Mouse (Mus musculus) urinary bladder, postnatal 0 days (tissue): Measurements from ENCODE around the gene Serpina10. TPM values are rescaled to one million over a fixed set of nuclear protein-coding genes. Genes with fewer than 3 reads are reported as not detected.

ENCODE experiments used
- polyA plus RNA-seq: library from polyadenylated mRNA; unstranded; fragments of >200 nt; fragmentation: Nextera tagmentation; extraction: Ambion mirVana; gene quantifications from 2 replicates; pipeline ENCODE4 v1.2.1, GENCODE M21; 2015

Serpina10 gene
- polyA plus RNA-seq, result 0.12 TPM in 1 of 2 replicates, not detected in the other

DNA sequence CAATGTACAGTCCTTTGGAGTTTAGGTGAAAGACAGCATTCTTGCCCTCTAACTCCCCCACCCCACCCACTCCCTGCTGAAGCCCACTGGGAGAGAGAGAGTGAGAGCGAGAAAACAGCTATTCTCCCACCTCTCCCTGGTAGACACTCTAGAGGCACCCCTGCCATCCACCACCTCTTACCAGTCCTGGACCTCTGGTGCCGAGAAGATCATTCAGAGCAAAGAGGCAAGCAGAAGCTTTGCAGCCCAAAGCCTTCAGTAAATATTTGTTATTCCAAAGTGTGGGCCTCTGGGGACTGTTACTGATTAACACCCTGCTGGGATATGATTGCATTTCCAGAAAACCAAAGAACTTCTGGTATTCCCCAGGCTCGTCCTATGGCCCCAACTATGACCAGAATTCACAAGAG is at the start of gene Serpina10:
Gene Serpina10 (minus strand): TSS at position 242 of the 410 bp plus-strand sequence.

DNA sequence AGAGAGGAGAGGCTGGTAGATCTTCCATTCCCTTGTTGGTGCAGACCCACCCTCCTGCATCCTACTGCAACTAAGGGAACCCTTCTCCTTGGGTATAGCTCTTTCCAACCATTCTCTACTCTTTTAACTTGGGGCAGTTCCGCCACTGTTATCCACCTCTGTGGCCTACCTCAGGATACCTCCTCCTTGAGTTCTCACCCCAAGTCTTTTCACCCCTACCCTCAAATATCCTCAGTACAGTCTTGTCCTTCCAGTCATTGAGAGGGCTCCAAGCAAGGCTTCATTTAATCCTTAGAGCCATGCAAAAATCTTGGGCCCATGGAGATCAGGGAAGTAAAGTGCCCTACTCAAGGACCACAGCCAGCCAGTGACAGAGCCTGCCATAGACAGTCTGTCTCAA is 44.8 kb upstream of the Serpina10 start, which contains the start of gene Serpina16:
Gene Serpina16 (minus strand): TSS at position 101 of the 400 bp plus-strand sequence.

GRCm38 (mm10) chr12:103656848-103657626 is 25.8 kb upstream of the Serpina10 start, which contains the start of gene Serpina6:
Serpina6 (minus strand) TSS chr12:103657212.

Other genes with a start within 250 kb of the Serpina10 start
- gene Otub2, start 242.8 kb downstream of the Serpina10 start, polyA plus RNA-seq, result 6.3 and 6.9 TPM in 2 replicates
- gene 9330161L09Rik, start 223.6 kb downstream of the Serpina10 start, polyA plus RNA-seq, result 0.16 and 0.22 TPM in 2 replicates
- gene Ddx24, start 205.6 kb downstream of the Serpina10 start, polyA plus RNA-seq, result 65.1 and 74.4 TPM in 2 replicates
- 98.4 and 105 TPM in 2 replicates for gene Ifi27, start 197.2 kb downstream of the Serpina10 start, polyA plus RNA-seq
- gene Ifi27l2a, start 187.8 kb downstream of the Serpina10 start, polyA plus RNA-seq, result 245 and 297 TPM in 2 replicates
- gene Ifi27l2b, start 174.2 kb downstream of the Serpina10 start, polyA plus RNA-seq, result 0.35 and 0.53 TPM in 2 replicates
- 0.75 and 0.95 TPM in 2 replicates for gene Ppp4r4, start 99.2 kb downstream of the Serpina10 start, polyA plus RNA-seq
- not detected in 2 replicates for gene Serpina6, start 25.8 kb upstream of the Serpina10 start, polyA plus RNA-seq
- gene Serpina16, start 44.7 kb upstream of the Serpina10 start, polyA plus RNA-seq, result not detected in 2 replicates
- gene Serpina1f, start 64.1 kb upstream of the Serpina10 start, polyA plus RNA-seq, result not detected in 2 replicates
- gene Serpina1d, start 142.1 kb upstream of the Serpina10 start, polyA plus RNA-seq, result 0.33 and 2.3 TPM in 2 replicates
- gene Serpina1b, start 198.9 kb upstream of the Serpina10 start, polyA plus RNA-seq, result 0.68 and 3.0 TPM in 2 replicates
- 1.0 and 2.8 TPM in 2 replicates for gene Serpina1a, start 232.1 kb upstream of the Serpina10 start, polyA plus RNA-seq